Mouse (Mus musculus) kidney, adult 9 months (tissue): ENCODE measurements around the gene Inpp5a.
A peak's percentile ranks its signal among the peaks of the same experiment; 100 is the strongest.

Experiments used
- DNase-seq: peaks from one replicate; pipeline ENCODE4 v3.0.0; 2022

Inpp5a gene

DNA sequence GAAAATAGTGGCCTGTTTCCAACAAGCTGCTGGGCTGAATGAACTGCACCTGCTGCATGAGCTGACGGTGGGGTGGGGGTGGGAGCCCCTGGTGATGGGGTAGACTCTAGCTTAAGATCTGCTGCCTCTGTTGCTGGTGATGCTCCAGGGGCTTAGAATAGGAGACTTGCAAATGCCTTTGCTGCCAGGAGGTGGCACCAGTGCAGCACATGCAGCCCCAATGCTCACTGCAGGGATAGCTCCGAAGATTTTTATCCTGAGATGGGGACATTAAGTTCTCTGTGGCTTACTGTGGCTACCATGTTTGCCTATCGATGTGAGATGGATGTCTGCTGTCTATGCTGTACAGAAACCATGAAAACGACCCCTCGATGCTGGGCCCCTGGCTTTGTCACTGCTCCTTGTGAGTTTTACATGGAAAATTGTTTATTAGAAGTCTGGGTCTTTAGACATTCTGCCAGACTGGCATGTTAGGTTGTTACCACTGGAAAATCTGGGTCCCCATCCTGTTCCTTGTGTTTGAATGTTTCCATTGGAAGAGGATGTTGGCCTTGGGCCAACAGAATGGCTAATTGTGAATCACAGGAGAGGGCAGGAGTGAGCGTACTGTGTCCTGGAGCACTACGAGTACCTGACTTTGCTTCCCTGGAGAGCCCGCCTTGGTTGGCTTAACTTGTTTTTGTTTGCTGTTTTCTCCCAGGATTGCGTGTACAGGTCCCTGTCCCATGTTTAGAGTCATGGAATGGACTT, 95.5 kb downstream of the Inpp5a start:
- DNase-seq: peak; percentile 39

DNA sequence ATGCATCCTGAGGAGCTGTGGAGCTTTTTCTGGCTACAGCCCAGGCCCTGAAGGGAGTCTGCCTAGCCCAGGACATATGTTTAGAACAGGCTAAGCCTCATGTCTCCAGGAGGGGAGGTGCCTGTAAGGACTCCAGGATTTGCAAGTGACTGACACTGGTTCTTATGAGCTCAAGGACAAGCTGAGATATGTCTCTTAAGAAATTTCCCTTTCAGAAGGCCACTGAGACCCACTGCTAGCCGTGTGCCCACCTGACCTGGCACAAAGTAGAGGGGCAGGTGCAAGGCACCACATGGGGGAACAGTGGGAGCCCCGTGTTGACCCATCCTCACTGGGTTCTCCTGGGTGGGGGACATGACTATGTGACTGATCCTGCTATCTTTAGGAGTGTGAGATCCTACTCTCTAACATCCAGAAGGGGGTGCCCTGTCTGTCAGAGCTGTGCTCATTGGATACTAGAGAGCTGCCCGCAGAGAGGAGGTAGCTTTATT, 100.9 kb downstream of the Inpp5a start:
- DNase-seq: no peak

DNA sequence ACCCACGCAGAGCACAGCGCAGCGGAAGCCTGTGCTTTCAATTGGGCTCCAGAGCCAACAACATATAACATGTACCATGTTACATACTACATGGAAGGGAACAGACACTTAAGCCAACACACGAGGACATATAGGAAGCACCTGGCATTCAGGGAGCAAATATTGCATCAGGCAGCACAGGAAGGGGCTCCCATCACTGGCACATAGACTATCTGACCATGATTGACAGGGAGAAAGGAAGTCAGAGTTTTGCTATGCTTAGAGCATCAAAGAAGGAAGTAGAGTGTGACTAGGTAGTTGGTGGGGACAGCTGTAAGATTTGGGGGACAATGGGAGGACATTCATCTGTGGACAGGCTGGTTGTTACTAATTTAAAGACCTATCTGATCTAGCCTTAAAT, 103.4 kb downstream of the Inpp5a start:
- DNase-seq: no peak

DNA sequence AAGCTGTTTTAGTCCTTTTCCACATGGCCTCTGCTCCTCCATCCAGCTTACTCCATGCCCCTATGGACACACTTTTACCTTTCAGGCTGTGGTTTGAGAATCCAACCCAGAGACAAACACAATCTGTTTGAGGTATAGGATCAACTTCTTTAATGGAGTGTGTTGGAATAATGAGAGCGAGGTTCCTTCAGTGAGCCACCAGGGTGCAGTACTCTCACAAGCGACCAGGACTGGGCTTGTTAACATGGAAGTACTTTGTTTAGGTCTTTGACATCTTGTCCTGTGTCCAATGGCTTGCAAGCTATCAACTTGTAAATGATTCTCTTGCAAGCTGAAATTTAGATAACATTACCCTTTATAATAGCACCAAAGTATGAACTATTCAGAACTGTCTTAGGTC, 104.0 kb downstream of the Inpp5a start:
- no peak for DNase-seq

DNA sequence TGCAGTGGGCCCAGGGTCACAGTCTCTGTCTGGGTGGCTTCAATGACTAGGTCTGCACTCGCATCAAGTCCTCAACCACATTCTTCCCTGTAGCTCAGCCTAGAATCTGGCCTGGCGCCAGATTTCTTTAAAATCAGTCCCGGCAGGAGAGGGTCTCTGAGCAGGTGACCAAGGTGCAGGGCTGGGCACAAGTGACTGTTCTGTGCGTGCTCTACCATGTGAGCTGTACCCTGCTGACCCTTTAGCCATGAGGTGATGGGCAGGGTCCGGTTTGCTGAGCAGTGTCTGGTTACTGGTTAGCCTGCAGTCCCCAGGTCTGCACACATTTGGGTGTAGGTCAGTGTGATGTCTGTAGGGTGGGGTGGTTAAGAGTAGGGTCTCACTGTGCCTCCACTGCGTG, 106.9 kb downstream of the Inpp5a start:
- DNase-seq: peak; percentile 35

DNA sequence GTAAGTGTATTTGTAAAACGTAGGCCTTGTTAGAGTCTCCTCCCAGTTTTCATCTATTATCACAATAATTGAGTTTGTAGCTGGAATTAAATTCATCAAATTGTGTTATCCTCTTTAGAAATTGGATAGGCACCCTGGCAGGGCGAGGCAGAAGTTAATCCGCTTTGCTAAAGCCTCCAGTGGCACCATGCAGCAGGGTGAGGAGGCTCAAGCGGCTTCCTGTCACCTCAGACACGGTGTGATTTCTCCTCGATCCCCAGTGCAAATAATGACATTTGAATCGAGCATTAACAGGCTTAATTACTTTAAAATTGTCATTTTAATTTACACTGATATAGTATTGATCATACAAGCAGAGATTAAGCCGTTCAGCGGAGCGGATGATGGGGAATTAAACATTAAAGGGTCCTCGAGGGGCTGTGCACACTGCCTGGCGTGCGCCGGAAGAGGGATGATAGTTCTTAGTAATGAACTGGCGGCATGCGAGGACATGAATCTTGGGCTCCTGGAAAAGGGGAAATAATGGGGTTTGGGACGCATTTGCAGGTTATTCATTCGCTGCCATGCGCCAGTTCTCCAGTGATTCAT, 109.2 kb downstream of the Inpp5a start:
- no peak for DNase-seq

DNA sequence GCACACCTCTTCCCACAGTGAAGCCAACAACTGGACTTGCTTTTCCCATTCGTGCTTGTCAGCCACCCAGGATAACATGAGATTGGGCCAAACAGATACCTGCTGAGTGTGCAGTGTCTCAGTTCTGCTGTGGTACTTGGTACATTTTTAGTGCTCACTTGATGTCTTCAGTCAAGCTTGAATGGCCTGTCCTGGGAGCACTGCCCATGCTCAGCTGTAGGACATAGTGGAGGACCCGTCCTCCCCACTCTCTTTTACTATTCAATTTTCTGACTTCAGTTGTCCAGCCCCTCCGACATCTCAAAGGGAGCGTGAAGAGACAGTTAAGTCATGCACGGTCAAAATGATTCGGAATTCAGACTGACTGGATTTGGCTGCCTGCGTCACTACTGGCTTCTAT, 115.2 kb downstream of the Inpp5a start:
- no peak for DNase-seq

DNA sequence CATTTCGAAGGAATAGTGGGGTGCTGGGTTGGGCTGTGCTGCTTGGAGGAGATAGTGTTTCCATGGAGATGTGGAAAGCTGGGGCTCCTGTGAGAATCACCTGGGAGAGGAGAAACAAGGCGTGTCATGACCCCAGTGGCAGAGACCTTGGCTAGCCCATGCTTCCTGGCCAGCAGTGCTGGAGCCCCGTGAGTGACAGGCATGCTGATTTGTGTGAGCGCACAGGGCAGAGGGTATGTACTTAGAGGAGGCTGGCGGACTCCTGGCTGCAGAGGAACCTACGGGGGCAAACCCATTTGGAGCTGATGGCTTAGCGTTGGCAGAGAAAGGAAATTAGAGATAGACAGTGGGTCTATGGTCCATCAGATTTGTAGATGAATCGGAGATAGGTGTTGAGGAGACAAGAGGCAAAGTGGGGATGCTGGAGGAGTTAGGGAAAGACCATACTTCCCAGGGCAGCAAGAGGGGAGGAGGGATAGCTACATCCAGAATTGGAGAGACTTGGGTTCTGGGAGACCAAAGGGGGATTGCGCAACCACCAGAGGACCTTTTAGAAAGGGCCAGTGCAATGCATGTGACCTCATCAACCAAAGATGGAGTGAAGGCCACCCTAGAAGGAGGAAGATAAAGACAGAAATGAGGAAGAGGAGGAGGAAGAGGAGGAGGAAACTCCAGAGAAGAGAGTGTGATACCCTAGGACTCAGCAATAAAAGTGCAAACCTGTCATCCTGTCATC, 117.9 kb downstream of the Inpp5a start:
- DNase-seq: no peak

DNA sequence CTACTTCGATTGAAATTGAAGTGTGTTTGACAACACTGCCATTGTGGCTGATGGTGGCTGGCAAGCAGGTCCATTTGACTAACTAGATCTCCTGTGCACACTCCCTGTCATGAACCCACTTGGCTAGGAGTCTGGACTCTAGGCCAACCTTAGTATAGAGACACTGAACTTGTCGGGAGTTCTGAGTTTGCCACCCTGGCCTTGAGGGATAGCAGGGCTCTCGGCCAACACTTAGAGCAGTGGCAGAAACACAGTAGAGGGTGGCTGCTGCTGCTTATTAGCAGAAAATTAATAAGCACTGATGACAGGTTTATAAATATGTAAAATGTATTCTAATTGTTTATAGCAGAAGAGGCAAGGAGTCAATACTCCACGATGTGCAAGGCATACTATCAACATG, 120.0 kb downstream of the Inpp5a start:
- no peak for DNase-seq

DNA sequence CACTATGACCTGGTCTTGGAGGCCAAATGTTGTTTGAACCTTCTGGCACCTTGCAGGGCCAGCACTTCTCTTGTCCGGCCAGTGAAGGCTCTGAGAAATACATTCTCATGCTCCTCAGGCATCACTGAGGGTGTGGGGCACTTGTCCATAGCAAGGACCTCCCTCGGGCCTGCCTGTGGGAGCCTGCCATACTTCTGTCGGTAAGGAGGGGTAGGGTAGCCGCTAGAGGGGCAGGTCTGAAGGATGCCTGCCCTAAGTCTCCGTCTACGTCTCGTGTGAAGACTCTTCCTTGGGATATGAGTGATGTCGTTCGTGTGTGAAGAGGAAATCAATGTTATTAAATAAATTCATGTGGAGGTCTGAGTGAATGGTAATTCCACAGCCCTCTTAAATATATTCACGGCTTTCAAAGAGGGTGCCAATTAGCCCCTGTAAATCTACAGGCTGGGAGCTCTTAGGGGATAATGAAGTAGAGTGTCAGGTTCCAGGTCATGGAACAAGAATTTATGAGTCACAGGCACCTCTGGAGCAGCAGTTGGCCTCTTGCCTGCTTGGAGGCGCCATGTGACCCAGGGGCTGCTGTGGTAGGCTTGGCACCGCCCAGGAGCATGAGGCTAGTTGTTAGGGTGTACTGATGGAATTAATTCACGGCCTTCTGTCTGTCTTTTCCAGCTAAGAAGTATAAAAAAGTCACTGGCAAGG, 127.2 kb downstream of the Inpp5a start:
- DNase-seq: peak; percentile 81

DNA sequence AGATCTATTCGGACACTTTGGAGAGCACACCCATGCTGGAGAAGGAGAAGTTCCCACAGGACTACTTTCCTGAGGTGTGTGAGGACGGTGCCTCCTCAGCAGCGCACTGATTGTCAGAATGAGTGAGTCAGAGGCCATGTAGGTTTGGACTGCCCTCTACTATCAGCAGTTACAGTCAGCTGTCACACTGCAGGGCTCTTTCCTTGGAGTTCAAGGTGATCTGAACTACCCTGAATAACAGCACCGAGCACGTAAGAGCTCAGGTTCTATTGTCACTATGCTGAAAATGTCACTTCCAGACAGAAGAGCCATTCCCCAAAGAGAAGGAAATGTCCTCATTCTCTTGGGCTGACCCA, 127.7 kb downstream of the Inpp5a start:
- DNase-seq: no peak

DNA sequence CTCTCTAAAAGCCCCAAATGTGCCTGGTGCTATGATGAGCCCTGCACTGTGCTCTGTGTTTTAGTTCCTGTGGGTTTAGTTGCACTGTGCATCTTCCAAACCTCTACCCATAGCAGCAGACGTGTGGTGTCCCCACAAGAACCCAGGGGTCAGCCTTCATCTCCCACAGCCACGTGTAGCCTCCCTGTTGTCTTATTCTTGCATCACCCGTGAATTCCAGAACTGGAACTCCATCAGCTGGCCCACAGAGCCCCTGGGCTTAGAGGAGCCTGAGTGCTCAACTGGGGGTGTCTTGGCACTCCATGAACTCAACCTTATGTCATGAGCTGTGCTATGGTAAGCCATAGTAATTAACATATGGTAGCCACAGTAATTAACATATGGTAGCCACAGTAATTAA, 129.4 kb downstream of the Inpp5a start:
- DNase-seq: no peak

DNA sequence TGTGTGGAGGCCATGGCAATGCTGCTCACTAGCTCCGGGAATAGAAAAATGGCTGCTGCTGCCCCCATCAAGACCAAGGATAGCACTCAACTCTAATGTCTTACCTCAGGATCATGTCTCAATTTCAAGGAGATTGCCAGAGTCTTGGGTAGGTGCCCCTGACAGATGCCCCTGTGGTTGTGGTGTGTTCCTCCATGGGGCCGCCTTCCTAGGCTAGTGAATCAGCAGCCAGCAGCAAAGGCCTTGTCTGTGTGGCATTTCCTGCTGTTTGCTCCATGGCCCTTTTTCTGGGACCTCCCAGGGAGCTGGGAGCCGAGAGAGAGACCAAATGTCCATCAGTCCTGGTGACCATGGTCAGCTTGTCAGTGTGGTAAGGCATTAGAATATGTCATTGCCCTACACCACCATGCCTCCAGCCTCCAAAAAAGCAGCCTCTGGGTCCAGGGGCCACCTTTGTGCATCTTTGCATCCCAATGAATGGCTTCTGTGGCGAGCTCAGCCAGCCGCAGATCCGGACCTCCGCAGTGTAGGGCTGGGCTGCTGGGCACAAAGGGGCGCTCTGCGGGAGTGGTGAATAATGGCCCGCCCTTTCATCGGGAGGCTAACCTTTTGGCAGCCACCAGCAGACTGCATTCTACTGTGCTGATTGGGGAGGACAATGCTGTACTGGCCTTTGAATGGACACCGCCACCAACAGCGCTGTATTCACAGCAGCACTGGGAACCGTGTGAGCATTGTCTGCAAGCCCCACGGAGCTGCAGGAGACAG, 139.6 kb downstream of the Inpp5a start:
- DNase-seq: no peak

DNA sequence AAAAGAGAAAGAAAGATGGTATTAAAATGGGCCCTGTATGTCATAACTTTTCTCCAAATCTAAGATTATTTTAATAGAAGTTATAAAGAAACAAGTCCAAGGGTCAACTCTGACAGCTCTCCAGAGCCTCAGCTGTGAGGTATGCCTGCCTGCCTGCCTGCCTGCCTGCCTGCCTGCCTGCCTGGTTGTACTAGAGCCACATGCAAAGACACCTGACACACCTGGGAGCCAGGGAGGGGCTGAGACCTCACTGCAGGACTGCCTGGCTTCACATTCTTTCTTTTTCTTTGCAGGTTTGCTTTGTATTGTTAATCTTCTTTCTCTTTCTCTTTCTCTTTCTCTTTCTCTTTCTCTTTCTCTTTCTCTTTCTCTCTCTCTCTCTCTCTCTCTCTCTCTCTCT, 140.3 kb downstream of the Inpp5a start:
- DNase-seq: no peak

DNA sequence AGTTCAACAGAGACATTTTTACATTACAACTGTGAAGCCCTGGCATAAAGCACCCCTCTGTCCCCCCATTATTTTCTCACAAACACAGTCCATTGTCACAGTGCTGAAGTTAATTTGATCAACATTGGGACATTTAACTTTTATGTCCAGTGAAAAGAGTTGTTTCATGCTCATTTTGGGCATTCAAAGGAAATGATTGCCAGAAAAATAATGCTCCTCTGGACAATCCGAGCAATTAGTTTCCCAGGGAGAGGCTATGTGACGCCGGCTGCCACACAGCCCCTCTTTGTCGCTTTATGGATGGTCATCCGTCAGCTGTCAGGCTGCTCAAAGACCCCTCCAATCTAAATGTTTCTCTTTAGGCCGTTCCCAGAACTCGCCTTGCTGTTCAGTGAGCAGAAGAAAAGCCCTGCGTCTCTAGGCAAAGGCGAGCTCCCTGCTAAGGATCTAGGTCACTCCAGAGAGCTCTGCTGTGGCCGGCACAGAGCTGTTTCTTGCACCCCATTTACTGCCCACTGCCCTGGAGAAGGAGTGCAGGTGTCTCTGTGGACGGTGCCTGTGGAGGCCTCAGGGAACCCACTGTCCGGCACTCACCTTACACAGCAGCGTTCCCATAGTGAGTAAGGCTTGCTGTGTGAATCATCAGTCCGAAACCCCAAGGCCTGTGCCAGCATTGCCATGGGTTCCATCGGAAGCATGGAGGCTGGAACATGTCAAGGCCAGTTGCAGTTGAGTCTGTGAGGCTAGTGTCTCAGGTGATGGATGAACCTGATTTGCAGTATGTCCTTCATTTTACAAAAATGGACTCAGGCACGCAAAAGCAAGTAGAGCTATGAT, 141.9 kb downstream of the Inpp5a start:
- no peak for DNase-seq

DNA sequence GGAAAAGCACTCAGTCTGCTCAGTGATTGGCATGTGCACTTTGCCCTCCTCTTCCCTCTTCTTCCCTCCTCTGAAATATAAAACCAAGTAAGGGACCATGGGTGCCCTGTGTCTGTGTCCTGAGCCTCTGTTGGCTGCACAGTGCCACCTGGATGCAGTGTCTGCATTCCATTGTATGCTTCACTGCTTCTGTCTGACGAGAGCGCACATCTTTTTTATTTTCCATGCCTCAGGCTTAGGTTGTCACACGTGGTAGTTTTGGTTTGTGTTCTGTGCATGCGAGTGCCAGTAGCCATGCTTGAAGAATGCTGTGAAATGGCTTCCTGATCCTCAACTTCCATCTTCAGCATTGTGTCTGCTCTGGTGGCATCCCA, 142.5 kb downstream of the Inpp5a start:
- DNase-seq: peak; percentile 41

DNA sequence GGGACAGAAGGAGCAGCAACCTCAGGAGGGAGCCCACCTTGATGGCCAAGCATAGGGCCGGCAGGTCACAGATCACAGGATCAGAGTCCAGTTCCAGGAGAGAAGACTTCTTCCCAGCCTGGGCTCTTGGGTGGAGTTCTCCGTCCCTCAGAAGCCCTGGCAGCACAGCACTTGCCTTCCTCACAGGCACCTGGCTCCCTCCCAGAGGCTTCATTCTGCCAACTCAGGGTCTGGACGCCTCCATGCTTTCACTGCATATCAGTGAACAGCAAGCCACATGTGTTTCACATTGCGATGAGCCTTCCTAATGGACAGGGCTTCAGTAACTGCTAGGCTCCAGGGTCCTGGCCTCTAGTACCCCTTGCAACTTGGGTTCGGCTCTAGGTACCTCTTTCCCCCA, 147.4 kb downstream of the Inpp5a start:
- no peak for DNase-seq

DNA sequence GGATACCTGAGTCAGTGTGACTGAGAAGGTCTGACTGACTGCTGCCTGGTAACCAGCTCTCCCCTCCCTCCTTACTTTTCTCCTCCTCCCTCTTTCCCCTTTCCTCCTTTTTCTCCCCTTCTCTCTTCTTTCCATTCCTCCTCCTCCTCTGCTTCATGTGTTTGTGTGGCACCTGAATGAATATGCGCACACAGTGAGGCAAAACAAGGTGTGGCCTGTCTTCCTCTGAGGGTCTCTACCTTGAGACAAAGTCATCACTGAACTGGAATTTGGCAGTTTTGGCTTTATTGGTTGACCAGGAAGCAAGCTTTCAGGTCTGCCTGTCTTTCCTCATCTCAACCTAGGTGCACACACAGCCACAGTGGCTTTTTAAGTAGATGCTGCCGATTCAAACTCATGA, 147.9 kb downstream of the Inpp5a start:
- DNase-seq: no peak

DNA sequence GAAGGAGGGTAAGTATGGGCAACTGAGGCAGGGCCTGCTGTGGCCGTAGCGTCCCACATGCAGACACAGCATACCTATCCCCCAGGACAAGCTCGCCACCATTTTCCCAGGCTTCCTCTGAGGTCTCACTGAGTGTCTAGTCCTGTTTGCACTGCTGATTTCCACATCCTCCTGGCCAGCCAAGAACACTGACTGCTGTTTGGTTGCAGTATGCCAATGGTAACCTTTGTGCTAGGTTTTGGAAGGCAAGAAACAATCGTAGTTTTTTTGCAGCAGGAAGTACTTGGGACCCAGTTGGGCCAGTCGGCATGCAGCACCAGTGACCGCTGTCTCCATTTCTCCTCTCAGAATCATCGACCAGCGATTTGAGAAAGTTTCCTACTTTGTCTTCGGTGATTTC, 148.9 kb downstream of the Inpp5a start:
- no peak for DNase-seq

DNA sequence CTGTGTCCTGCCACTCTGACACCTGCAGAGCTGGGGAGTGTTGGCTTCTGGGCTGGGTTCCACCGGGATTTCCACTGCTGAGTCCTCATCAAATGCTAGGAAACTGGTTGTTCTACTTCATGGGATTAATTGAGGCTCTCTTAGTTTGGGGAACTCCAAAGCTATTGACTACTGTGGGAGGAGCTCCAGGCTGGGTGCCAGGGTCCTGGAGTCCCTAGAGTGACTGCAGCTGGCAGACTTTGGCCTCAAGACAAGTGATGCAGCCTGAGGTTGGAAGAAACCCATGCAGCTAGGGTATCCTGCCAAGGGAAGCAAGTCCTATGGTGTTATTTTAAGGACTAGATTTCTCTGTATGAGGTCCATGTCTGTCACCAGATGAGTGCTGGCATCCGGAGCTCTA, 149.6 kb downstream of the Inpp5a start:
- DNase-seq: peak; percentile 21

DNA sequence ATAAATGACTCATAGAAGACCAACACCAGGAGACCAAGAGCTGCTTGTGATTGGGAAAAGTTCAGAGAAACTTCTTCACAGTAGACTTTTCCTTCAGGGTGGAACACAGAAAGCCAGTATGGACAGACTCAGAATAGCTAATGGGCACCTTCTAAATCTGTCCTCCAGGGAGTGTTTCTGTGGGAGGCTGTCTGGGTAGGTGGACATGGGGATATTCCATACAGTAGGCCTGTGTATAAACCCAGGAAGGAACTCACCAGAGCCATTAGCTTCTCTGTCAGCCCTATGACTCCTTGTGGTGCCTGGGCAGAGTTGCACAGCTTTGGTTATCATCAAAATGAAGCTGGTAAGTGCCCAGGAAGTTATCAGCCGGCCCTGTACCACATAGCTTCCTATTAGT, 151.7 kb downstream of the Inpp5a start:
- no peak for DNase-seq

DNA sequence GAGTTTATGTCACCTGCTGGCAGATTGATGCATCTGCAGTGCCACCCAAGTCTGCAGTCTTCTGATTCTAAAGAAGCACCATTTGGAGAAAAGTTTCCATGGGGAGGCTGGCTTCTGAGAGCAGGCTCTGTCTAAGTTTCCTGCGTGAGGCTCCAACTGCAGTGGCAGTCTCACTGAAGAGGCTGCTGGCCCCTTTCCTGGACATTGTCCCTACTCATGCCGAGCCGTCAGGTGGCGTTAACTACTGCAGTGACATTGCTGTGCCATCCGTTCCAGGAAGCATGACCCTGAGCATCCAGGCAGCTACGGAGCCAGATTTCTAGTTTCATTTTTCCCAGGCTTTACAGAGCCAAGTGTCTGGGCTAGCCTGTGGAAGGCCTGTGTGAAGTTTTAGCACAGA, 152.5 kb downstream of the Inpp5a start:
- no peak for DNase-seq
